In genomic region chr1:186926316-186926949, GRCm38 (mm10) we compare ENCODE assay signal across 14 mouse cellular contexts. TPM values are rescaled to one million over a fixed set of nuclear protein-coding genes. Genes with fewer than 3 reads are reported as not detected.
DNase-seq lines count a peak whose midpoint lies in the region; ATAC-seq and TF ChIP-seq lines count a peak whose summit lies in the region.
"Had no signal": no experiment of that assay in that cellular context is flagged by ENCODE, and none has a peak within 500 bp of the region (broad histone marks: within the 10 kb centered on the region; RNA-seq: fewer than 3 reads in every experiment).

No protein-coding gene starts in this region.

- in situ Hi-C loops in Patski (cut with MboI; ENCODE audit: low pct_unique_long_range_greater_than_20kb), result no loop called here

- H3K4me1 ChIP-seq in forebrain, embryonic 10.5 days, result peaks cover 54% of the 10 kb centered on the region
- H3K4me1 ChIP-seq in midbrain, embryonic 16.5 days (ENCODE audit: control insufficient read depth, insufficient read depth, low read length), result peaks cover 7% of the 10 kb centered on the region; the same call in 1 of the 2 replicates
- H3K4me1 ChIP-seq: liver, embryonic 15.5 days had no signal

- H3K4me2 ChIP-seq in midbrain, embryonic 16.5 days (ENCODE audit: low read length), result peak overlapping the region; percentile 3; the same call in 1 of the 2 replicates
- H3K4me2 ChIP-seq: heart, embryonic 15.5 days; liver, embryonic 15.5 days had no signal

- H3K9ac ChIP-seq in midbrain, embryonic 16.5 days (ENCODE audit: low read depth, low read length), result no peak overlapping the region
- H3K9ac ChIP-seq: heart, embryonic 15.5 days; liver, embryonic 15.5 days had no signal

- peak overlapping the region; percentile 23; the same call in 1 of the 2 replicates for H3K4me3 ChIP-seq in forebrain, embryonic 10.5 days
- H3K4me3 ChIP-seq in midbrain, embryonic 16.5 days (ENCODE audit: low read depth, low read length), result no peak overlapping the region
- H3K4me3 ChIP-seq: heart, embryonic 15.5 days; liver, embryonic 15.5 days had no signal

- peak; percentile 9 to 12 for DNase-seq in cerebellum, postnatal 10 days
- DNase-seq in cerebellum, adult 11-12 months, result no peak
- DNase-seq in Patski (ENCODE audit: low read depth, low spot score), result peak; percentile 19
- DNase-seq in forebrain, embryonic 10.5 days (ENCODE audit: extremely low spot score, low spot score), result peak; percentile 67
- no peak for DNase-seq in heart, adult 11 months
- DNase-seq in kidney, adult 8-10 months, result no peak
- DNase-seq: gastrocnemius, postnatal 36 days; kidney, postnatal 14 days; thymus, postnatal 14 days had no signal

- no peak for ATAC-seq in Patski
- no peak for ATAC-seq in midbrain, embryonic 16.5 days
- no peak for ATAC-seq in inflammation-experienced regulatory T-cells, adult 6 months

- POLR2A ChIA-PET in Patski (lab: Charles Lee), result no interaction called here

- peak overlapping the region; percentile 80 for H3K27ac ChIP-seq in forebrain, embryonic 10.5 days
- no peak overlapping the region for H3K27ac ChIP-seq in midbrain, embryonic 16.5 days (ENCODE audit: low read length)
- H3K27ac ChIP-seq: heart, embryonic 15.5 days; liver, embryonic 15.5 days; macrophage had no signal

- WGBS in forebrain, embryonic 10.5 days, result 20% methylated on average over 8 of the region's 8 CpGs
- WGBS in midbrain, embryonic 16.5 days, result 17% methylated on average over 8 of the region's 8 CpGs

- CTCF ChIA-PET in Patski (lab: Charles Lee), result interaction anchor here (0.9 to 1.3 kb wide), 2 partner anchors 9 to 96 kb away, joined by 3 to 4 read pairs; no protein-coding TSS in a partner anchor

- TF ChIP-seq CTCF in Patski (IDR thresholded peaks at IDR 0.05), result no peak

- H3K27me3 ChIP-seq in Patski, result no peaks in the 10 kb centered on the region
- H3K27me3 ChIP-seq in forebrain, embryonic 10.5 days (ENCODE audit: poor library complexity, severe bottlenecking), result peaks cover 31% of the 10 kb centered on the region
- H3K27me3 ChIP-seq in midbrain, embryonic 16.5 days (ENCODE audit: control insufficient read depth, insufficient read depth, low read depth, low read length), result peaks cover 7% of the 10 kb centered on the region
- H3K27me3 ChIP-seq: heart, embryonic 15.5 days; liver, embryonic 15.5 days had no signal

- no peaks in the 10 kb centered on the region for H3K9me3 ChIP-seq in forebrain, embryonic 10.5 days
- H3K9me3 ChIP-seq in midbrain, embryonic 16.5 days (replicated peaks; ENCODE audit: control insufficient read depth, low read length, poor library complexity, severe bottlenecking), result no peaks in the 10 kb centered on the region
- H3K9me3 ChIP-seq: heart, embryonic 15.5 days; liver, embryonic 15.5 days had no signal

- no peaks in the 10 kb centered on the region for H3K36me3 ChIP-seq in forebrain, embryonic 10.5 days (replicated peaks)
- no peaks in the 10 kb centered on the region for H3K36me3 ChIP-seq in midbrain, embryonic 16.5 days (ENCODE audit: control insufficient read depth, insufficient read depth, low read length)
- H3K36me3 ChIP-seq: heart, embryonic 15.5 days; liver, embryonic 15.5 days had no signal

RNA-seq across cellular contexts. Expression of gene D1Pas1, which starts 40.8 kb away (rescaled TPM):
- polyA plus RNA-seq in Patski (2021), result not detected
- not detected in 2 replicates for polyA plus RNA-seq in forebrain, embryonic 10.5 days (2016; fragmentation: Nextera tagmentation; extraction: Ambion mirVana)
- polyA plus RNA-seq in midbrain, embryonic 16.5 days (2015; fragmentation: Nextera tagmentation; extraction: Ambion mirVana), result 0.10 and 0.13 TPM in 2 replicates
- not detected for polyA plus RNA-seq in inflammation-experienced regulatory T-cells, adult 6 months (2017; shearing (Covaris generic))
- polyA plus RNA-seq: liver, embryonic 15.5 days; macrophage had no signal

Comparison
In these comparisons a context has a peak if more than half of its experiments do, and no peak if none do; other contexts are left out.
1. DNase-seq: peak in cerebellum, postnatal 10 days (2 of 2), Patski (single experiment) and forebrain, embryonic 10.5 days (single experiment); none in cerebellum, adult 11-12 months (single experiment), heart, adult 11 months (single experiment) and kidney, adult 8-10 months (0 of 2).